Mouse (Mus musculus) lung, postnatal 0 days (tissue): ENCODE measurements around the gene Adipoq. TPM values are rescaled to one million over a fixed set of nuclear protein-coding genes. Genes with fewer than 3 reads are reported as not detected.

Experiments
- ATAC-seq: fragments of 200-750 bp; cut with Nextera tagmentation; 2 replicates; pipeline ENCODE4 v1.8.0; 2017; ENCODE audit warnings: moderate library complexity
- DNase-seq: peaks from one replicate; pipeline ENCODE4 v3.0.0-alpha.2; 2016; ENCODE audit warnings: low spot score
- H3K27ac ChIP-seq: fragments of 300-500 bp; sonication (generic); 2 replicates; pipeline ENCODE4 v1.5.1; 2014; ENCODE audit warnings: antibody characterized with exemption, mild to moderate bottlenecking, low read length, mixed read lengths
- H3K27me3 ChIP-seq: fragments of 300-500 bp; sonication (generic); replicated peaks from 2 replicates; pipeline ENCODE4 v1.6.1; 2014; ENCODE audit warnings: low read length, mixed read lengths; ENCODE audit not compliant: insufficient read depth
- H3K36me3 ChIP-seq: fragments of 300-500 bp; sonication (generic); 2 replicates; pipeline ENCODE4 v1.6.1; 2014; ENCODE audit warnings: low read length, mixed read lengths; ENCODE audit not compliant: insufficient read depth
- H3K4me1 ChIP-seq: fragments of 300-500 bp; sonication (generic); 2 replicates; pipeline ENCODE4 v1.6.1; 2014; ENCODE audit warnings: antibody characterized with exemption, low read depth, low read length, mixed read lengths; ENCODE audit not compliant: insufficient read depth
- H3K4me2 ChIP-seq: fragments of 300-500 bp; sonication (generic); replicated peaks from 2 replicates; pipeline ENCODE4 v1.6.1; 2014; ENCODE audit warnings: low read depth, mild to moderate bottlenecking, low read length, moderate library complexity, mixed read lengths
- H3K4me3 ChIP-seq: fragments of 300-500 bp; sonication (generic); 2 replicates; pipeline ENCODE4 v1.5.1; 2014; ENCODE audit warnings: low read depth, low read length
- H3K9ac ChIP-seq: fragments of 300-500 bp; sonication (generic); replicated peaks from 2 replicates; pipeline ENCODE4 v1.6.1; 2014; ENCODE audit warnings: low read depth, mild to moderate bottlenecking
- H3K9me3 ChIP-seq: fragments of 300-500 bp; sonication (generic); 2 replicates; pipeline ENCODE4 v1.6.1; 2016; ENCODE audit warnings: low read length, mixed read lengths
- CTCF ChIP-seq: IDR thresholded peaks from 2 replicates; pipeline ENCODE4 v1.5.1; 2016; ENCODE audit warnings: antibody characterized with exemption, mild to moderate bottlenecking
- EP300 ChIP-seq: IDR thresholded peaks from 2 replicates; pipeline ENCODE4 v1.6.1; 2016; ENCODE audit warnings: antibody characterized with exemption, mild to moderate bottlenecking, control low read depth
- WGBS: fragments of 180-500 bp; shearing (Covaris S2); extraction: QIAGEN DNeasy Blood & Tissue Kit; methylation state at CpG from one replicate; pipeline ENCODE4 v1.1.7; 2014; 5-methylcytosine and 5-hydroxymethylcytosine counted together
- polyA plus RNA-seq: library from polyadenylated mRNA; unstranded; fragments of >200 nt; fragmentation: Nextera tagmentation; extraction: Ambion mirVana; gene quantifications from 2 replicates; pipeline ENCODE4 v1.2.1, GENCODE M21; 2015

Adipoq gene
- polyA plus RNA-seq, 1 experiment from 2014 or later = not detected

- ATAC-seq (no peak), DNase-seq (no peak)
- H3K9ac ChIP-seq = no peak overlapping the region
- peaks cover 9% of the 10 kb centered on the region; the same call in 1 of the 2 replicates for H3K4me1 ChIP-seq
- peaks cover 24% of the 10 kb centered on the region for H3K36me3 ChIP-seq
- no peaks in the 10 kb centered on the region for H3K9me3 ChIP-seq
- no peak overlapping the region for H3K27ac ChIP-seq
- no peaks in the 10 kb centered on the region for H3K27me3 ChIP-seq
- H3K4me2 ChIP-seq = no peak overlapping the region
- H3K4me3 ChIP-seq = no peak overlapping the region
- no peak for TF ChIP-seq CTCF
- no peak for TF ChIP-seq EP300
These were observed 32.4 kb upstream of the Adipoq start for GRCm38 (mm10) chr16:23113903-23114302.

- Histone ChIP-seq H3K36me3 (peaks cover 24% of the 10 kb centered on the region), H3K4me1 (peaks cover 5% of the 10 kb centered on the region; the same call in 1 of the 2 replicates), H3K27me3 (no peaks in the 10 kb centered on the region), H3K4me2 (no peak overlapping the region), H3K9me3 (no peaks in the 10 kb centered on the region), H3K4me3 (no peak overlapping the region), H3K9ac (no peak overlapping the region), H3K27ac (no peak overlapping the region)
- DNase-seq (no peak), ATAC-seq (no peak; the same call in 1 of the 2 replicates)
- no peak for TF ChIP-seq EP300
- TF ChIP-seq CTCF = no peak
- WGBS = 53% methylated on average over 5 of the region's 5 CpGs
These were observed 31.8 kb upstream of the Adipoq start for GRCm38 (mm10) chr16:23114339-23115171.

GRCm38 (mm10) chr16:23115486-23115885 is 30.9 kb upstream of the Adipoq start:
- 83% methylated on average over 3 of the region's 3 CpGs for WGBS
- Histone ChIP-seq H3K9me3 (no peaks in the 10 kb centered on the region), H3K4me1 (no peaks in the 10 kb centered on the region), H3K9ac (no peak overlapping the region), H3K27me3 (no peaks in the 10 kb centered on the region), H3K27ac (no peak overlapping the region), H3K36me3 (peaks cover 24% of the 10 kb centered on the region), H3K4me3 (no peak overlapping the region), H3K4me2 (no peak overlapping the region)
- TF ChIP-seq CTCF = no peak
- TF ChIP-seq EP300 = no peak
- DNase-seq = no peak
- ATAC-seq = no peak

GRCm38 (mm10) chr16:23117173-23117572 is 29.2 kb upstream of the Adipoq start:
- H3K36me3 ChIP-seq = peaks cover 18% of the 10 kb centered on the region
- no peak overlapping the region for H3K27ac ChIP-seq
- no peak overlapping the region for H3K9ac ChIP-seq
- no peak overlapping the region for H3K4me3 ChIP-seq
- H3K4me2 ChIP-seq = no peak overlapping the region
- TF ChIP-seq CTCF = no peak
- TF ChIP-seq EP300 = no peak
- DNase-seq (no peak), ATAC-seq (no peak)
- no peaks in the 10 kb centered on the region for H3K9me3 ChIP-seq
- H3K27me3 ChIP-seq = no peaks in the 10 kb centered on the region
- H3K4me1 ChIP-seq = no peaks in the 10 kb centered on the region
- WGBS = 46% methylated on average over 4 of the region's 4 CpGs

- no peak overlapping the region for H3K4me2 ChIP-seq
- no peaks in the 10 kb centered on the region for H3K4me1 ChIP-seq
- H3K36me3 ChIP-seq = no peaks in the 10 kb centered on the region
- WGBS = 90% methylated on average over 3 of the region's 3 CpGs
- DNase-seq (no peak), ATAC-seq (no peak)
- H3K4me3 ChIP-seq = no peak overlapping the region
- no peaks in the 10 kb centered on the region for H3K9me3 ChIP-seq
- TF ChIP-seq CTCF (no peak), EP300 (no peak)
- H3K27me3 ChIP-seq = no peaks in the 10 kb centered on the region
- no peak overlapping the region for H3K9ac ChIP-seq
- H3K27ac ChIP-seq = no peak overlapping the region
These were observed 23.9 kb upstream of the Adipoq start for GRCm38 (mm10) chr16:23122446-23122845.

GRCm38 (mm10) chr16:23123104-23123503 is 23.2 kb upstream of the Adipoq start:
- no peaks in the 10 kb centered on the region for H3K36me3 ChIP-seq
- DNase-seq = no peak
- H3K9me3 ChIP-seq = no peaks in the 10 kb centered on the region
- 90% methylated on average over 4 of the region's 4 CpGs for WGBS
- H3K4me2 ChIP-seq = no peak overlapping the region
- no peak overlapping the region for H3K27ac ChIP-seq
- H3K27me3 ChIP-seq = no peaks in the 10 kb centered on the region
- TF ChIP-seq CTCF (no peak), EP300 (no peak)
- no peaks in the 10 kb centered on the region for H3K4me1 ChIP-seq
- no peak for ATAC-seq
- H3K9ac ChIP-seq = no peak overlapping the region
- H3K4me3 ChIP-seq = no peak overlapping the region
